Mouse (Mus musculus): ENCODE data around the gene Gm26897.
A peak's percentile ranks its signal among the peaks of the same experiment; 100 is the strongest.

Gm26897 gene

DNA sequence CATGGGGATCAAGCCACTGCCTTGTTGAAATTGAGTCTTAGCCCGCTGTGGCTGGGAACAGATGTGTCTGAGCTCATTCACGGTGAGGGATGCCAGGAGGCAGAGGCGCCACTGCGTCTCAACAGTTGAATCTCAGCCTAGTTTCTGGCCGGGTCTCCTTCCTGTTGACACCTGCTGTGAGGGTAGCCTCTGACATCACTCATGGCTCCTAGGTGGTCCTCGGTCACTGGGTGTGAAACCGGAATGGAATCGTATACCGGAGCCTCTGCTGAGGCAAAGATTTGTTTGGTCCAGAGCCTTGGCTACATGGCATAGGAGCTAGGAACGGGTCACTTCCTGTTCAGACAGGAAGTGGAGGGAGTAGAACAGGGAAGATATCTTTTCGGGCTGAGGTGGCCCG, at the start of gene Gm26897:
Gene Gm26897 (plus strand): TSS at position 74 of the 400 bp plus-strand sequence.
- no peak for DNase-seq (ENCODE audit: extremely low read depth, insufficient read length, low spot score)

DNA sequence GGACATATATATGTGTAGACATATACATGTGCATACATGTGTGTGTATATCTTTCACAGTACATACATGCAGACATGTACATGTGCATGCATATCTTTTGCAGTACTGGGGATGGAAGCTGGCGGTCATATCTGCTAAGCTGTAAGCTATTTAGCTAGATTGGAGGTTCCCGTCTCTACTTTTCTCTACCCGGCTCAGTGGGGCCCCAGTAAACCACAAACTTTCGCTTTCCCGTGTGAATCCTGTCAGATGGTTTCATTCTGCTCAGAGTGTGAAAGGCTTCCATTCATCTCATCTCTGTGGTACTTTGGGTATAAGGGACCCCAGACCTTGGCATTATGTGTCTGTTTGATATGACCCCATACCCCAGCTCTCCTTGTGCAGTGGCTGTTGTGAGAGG, 46.4 kb upstream of the Gm26897 start:
- DNase-seq (ENCODE audit: extremely low read depth, insufficient read length, low spot score), result no peak

DNA sequence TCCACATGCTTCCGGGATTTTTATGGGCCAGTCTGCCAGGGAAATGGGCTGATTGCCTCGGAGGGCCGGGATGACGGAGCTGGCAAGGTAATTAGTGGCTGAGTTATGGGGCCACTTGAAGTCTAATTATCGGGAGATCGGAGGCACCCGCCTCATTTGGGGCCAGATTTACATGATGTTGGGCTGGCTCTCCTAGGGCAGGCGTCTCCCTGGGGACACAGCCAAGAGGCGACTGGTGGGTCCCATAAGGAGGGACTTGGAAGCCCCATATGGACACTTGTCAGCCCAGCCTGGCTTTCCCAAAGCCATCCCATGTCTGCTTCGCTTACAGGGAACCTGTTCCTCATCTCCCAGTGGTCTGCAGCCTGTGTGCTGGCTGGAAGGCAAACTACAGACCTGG, 45.1 kb upstream of the Gm26897 start:
- no peak for DNase-seq (ENCODE audit: extremely low read depth, insufficient read length, low spot score)

DNA sequence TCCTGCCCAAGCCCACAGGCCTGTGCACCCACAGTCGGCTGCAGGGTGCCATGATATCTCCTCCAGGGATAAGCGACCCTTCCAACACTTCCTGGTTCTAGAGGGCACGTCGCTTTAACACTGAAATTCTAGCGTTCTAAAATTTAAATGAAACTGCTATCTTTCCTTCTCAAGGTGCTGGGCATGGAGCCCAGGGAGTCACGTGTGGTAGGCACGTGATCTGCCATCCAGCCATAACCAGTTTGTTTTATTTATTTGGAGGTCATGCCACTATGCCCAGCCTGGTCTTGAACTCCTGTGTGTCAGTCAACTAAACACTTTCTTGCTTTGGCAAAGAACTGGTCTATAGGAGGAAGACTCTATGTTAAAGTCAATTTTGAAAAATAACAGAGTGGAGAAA, 35.7 kb upstream of the Gm26897 start:
- no peak for DNase-seq (ENCODE audit: extremely low read depth, insufficient read length, low spot score)

DNA sequence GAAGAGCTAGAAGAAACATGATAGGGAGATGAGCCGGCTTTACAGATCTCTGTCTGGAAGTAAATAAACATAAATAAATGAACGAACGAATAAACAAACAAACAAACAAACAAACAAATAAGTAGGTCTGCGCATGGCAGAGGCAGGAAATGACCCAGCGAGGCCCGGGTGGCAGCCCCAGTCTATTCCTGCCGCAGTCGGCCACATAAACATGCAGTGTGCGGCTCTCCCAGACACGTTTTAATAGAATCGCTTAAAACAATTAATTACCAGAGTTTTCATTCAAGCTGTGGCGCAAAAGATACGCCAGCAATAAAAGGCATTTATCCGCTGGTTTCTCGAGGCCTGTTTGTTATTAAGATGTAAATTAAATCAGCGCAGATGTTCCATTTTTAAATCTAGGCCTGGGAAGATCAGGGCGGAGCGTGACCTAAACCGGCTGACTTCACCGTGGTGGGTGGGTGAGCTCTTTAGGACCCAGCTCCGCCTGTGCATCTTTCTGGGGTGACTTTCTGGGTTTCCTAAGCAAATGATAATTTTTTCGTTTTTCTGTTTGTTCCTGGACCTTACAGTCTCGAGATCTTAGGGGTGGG, 33.9 kb upstream of the Gm26897 start:
- no peak for DNase-seq (ENCODE audit: extremely low read depth, insufficient read length, low spot score)

DNA sequence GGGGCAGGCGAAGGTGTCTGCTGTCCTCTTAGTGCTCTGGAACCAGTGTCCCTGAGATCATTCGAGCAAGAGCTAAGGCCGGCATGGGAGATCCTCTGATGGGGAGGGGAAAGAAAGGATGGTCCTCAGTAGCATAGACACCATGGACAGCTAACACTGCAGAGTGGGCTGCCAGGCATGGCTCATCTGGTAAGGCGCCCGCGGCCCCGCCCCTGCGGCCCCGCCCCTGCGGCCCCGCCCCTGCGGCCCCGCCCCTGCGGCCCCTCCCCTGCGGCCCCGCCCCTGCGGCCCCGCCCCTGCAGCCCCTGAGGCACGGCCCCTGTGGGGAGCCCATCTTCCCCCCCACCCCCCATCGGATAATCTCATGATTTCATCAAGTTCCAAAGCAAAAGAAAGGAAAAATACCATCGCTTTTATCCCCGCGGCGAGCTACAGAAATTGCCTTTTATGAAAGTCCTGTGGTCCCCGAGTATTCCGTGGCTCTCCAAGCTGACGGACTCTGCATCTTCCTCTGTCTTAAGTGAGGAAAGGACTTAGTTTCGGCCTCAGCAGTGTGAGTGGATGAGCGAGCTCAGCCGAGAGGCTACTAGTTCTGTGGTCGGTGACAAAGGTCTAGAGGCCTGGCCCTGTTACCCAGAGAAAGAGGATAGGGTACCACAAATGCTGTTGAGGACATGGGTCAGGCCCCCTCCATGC, 31.9 kb upstream of the Gm26897 start:
- no peak for DNase-seq (ENCODE audit: extremely low read depth, insufficient read length, low spot score)

DNA sequence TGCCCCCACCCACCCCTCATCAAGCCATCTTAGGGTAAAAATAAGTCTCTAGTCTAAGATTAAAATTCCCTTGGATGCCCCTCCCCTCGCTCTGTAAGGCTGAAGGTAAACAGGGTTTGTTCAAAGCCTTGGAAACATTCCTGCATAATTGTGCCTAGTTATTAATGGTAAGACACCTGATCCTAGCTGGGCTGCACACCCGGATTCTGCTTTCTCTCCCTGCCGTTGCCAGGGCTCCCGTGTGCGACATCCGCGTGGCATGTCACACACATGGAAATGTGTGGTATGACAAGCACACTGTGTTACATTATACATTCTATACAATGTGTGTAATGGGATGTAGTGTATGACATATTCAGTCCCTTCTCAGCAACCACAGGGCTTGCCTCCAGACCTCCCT, 30.1 kb upstream of the Gm26897 start:
- no peak for DNase-seq (ENCODE audit: extremely low read depth, insufficient read length, low spot score)

DNA sequence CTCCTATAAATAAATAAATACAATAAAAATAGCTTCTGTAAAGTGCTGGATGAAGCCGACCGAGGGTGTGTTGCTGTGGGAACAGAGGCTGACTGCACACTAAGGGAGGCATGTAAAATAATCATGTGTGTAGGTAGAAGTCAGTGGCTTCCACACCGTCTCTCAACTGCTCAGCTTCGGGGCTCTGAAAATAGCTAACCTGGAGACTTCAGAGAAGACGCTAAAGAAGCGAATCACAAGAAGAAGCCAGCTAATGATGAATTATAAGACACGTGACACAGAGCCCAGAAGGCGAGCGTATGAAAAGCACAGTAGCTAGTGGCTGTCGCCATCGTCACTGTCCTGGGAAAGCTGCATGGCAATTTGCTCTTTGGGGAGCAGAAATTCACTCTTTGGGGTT, 29.4 kb upstream of the Gm26897 start:
- no peak for DNase-seq (ENCODE audit: extremely low read depth, insufficient read length, low spot score)

DNA sequence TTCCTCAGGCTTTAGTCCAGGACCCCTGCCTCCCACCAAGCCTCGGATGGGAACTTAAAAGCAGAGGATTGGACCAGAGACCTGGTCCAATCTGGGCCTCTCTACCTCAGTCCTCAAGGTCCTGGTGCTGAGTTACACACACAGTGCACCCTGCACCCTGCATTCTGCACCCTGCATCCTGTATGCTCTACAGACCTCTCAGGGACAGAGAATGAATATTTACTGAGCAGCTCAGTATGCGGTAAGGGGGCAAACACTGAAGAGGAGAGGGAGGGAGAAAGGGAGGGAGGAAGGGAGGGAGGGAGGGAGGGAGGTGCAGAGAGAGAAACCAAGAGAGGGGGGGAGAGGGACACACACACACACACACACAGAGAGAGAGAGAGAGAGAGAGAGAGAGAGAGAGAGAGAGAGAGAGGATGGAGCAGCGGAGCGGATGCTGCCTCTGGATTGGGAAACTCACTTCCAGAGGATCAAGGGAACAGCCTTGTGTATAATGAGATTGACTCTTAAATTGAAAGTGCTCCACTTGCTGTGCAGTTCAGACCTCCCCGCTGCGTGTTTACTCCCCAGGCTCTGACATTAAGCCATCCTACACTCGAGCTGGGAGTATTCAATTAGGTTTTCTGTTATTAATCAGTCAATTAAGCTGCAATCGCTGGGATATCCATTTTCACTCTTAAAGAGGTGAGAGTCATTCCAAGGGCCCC, 24.4 kb upstream of the Gm26897 start:
- DNase-seq (ENCODE audit: extremely low read depth, insufficient read length, low spot score), result no peak

DNA sequence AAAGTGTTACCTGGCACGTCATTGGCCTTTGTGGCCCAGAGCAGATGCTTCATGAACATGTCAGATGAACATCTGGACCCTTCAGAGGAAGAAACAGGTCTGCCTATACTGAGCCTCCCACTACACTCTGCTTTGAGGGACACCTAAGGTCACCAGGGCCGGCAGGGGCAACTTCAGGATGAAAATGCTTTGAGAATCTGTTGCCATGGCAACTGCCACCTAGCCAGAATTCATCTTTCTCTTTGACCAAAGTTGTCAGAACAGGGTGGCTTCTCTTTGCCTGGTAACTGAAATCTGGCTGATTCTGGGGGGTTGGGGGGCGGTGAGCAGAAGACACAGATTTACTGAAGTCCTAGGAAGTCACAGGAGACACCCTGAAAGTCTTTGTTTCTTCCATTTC, 14.7 kb upstream of the Gm26897 start:
- no peak for DNase-seq (ENCODE audit: extremely low read depth, insufficient read length, low spot score)

DNA sequence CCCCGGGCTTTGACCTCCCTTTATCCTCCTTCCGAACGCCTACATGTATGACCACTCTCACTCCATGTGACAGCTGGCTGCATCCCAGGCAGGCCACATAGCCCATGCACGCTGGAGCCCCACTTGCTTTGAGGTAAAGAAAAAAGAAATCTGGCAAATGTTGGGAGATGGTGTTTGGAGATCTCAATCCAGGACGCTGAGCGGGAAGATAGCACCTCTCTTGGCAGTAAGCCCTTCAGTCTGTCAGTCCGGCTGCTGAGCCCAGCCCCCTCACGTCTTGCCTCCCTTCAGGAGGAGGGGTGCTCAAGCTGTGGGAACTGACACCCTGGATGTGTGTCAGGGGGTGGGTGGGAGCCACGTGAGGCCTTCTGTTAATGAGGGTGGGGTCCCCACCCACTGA, 13.0 kb upstream of the Gm26897 start:
- DNase-seq (ENCODE audit: extremely low read depth, insufficient read length, low spot score), result no peak

DNA sequence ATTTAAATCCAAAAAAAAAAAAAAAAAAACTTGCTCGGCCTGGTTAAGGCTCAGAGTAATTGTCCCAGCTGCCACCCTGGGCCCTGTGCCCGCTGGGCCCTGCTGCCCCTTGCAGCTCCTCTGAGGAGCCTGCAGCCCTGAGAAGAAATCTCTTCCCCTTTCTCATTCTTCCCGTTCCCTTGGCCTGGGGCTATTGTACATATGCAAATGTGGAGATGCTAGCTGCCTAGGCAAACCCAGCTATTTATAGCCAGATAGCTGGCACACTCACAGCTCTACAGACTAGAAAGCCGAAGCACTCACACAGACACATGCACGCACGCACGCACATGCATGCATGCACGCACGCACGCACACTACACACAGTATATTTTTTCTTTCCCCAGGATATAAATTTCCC, 9.0 kb upstream of the Gm26897 start:
- peak; percentile 14 for DNase-seq (ENCODE audit: extremely low read depth, insufficient read length, low spot score)

DNA sequence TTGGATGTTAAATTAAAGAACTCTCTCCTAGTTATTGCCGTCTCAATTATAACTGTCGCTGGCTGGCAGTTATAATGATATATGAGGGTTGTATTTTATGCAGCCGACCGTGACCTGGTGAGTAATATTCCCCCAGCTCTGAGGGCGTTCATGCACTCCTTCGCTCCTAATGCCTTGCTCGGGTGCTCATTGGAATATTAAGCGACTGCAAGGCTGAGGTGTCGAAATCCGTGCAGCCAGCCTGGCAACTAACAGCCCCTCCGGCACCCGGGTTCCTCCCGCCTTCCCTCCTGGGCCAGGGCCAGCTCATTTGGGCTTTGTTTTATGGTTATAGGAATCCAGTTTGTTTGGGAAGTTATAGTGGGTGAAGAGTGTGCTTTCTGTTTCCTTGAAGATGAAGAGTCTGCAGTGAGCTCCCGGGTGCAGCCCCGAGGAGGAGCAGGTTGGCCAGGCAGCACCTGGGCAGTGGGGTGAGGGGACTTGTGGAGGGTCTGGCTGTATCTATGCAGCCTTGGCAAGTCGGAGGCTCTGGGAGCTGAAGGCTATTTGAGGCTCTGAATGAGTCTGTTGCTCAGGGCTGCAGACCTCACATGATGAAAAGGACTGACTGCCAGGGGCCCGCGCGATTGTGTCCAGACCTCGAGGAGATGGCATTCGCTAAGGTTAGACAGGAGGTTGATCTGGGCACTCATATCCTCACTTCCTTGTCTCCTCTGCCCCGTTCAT, 8.4 kb upstream of the Gm26897 start:
- peak; percentile 52 for DNase-seq (ENCODE audit: extremely low read depth, insufficient read length, low spot score)

DNA sequence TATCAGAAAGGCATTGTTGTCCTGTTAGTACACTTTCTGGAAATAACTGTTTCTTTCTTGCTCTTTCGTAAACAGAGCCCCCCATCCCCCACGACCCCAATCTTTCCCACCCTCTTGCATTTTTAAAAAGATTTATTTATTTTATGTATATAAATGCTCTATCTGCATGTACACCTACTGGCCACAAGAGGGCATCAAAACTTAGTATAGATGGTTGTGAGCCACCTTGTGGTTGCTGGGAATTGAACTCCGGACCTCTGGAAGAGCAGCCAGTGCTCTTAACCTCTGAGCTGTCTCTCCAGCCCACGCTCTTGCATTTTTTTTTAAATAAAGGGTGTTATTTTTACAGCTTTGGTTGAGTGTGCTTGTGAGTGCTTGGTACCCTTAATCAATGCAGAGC, 5.3 kb upstream of the Gm26897 start:
- no peak for DNase-seq (ENCODE audit: extremely low read depth, insufficient read length, low spot score)

DNA sequence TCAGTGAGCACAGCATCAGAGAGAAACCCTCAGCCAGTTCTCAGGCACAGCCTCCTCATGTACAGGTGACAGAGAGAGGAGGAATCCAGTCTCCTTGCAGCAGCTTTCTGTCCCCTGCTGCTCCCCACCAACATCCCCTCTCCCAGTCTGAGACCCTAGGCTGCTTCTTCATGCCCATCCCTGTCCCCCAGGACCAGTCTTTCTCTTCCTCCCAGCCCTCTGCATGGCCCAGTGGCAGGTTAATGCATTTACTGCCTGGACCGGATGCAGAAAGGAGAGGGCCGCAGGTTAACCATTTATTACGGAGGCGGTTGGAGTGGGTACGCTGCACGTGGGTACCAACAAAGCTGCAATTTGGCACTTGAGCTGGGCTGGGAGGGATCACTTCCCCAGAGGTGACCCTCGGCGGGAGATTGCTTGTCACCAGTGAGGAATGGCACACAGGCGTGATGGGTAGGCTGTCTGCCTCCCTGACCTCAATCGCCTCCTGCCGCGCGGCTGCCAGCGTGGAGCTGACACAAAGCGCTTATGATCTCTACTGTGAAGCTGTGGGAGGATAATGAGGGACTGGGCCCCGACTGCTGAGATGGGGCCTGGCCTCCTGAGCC, 3.1 kb upstream of the Gm26897 start:
- DNase-seq (ENCODE audit: extremely low read depth, insufficient read length, low spot score), result no peak

DNA sequence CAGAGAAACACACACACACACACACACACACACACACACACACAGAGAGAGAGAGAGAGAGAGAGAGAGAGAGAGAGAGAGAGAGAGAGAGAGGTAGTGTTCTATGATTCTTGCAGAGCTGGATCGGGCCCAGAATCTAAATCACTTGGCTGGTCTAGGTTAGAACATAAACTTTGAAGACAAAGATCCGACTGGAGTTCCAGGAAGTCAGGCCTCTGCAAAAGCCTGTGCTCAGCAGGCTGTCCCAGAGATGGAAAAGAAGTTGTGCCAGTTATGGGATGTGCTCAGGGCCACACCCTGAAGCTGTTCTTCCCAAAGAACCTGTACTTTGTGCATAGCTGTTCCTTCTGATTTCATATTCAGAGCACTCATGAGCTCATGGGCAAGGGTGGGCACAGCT, 1.5 kb upstream of the Gm26897 start:
- DNase-seq (ENCODE audit: extremely low read depth, insufficient read length, low spot score), result no peak

DNA sequence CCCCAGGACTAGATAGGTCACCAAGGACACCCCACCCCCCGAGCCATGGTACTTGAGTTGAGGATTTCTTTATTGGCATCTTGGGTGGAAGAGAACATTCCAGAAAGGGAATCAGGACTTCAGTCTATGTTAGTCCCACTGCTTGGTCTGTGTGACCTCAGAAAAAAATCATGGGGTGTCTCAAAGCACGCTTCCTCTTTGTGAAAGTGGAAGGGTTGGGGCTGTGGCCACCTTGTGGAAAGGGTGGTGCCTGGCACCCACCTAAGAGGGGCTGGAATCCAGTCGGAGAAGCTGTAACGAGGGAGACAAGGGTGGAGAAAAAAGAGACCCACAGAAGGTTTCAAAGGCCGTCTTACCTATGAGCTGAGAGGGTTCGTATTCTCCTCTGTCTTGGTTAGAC, 5.8 kb downstream of the Gm26897 start:
- no peak for DNase-seq (ENCODE audit: extremely low read depth, insufficient read length, low spot score)

DNA sequence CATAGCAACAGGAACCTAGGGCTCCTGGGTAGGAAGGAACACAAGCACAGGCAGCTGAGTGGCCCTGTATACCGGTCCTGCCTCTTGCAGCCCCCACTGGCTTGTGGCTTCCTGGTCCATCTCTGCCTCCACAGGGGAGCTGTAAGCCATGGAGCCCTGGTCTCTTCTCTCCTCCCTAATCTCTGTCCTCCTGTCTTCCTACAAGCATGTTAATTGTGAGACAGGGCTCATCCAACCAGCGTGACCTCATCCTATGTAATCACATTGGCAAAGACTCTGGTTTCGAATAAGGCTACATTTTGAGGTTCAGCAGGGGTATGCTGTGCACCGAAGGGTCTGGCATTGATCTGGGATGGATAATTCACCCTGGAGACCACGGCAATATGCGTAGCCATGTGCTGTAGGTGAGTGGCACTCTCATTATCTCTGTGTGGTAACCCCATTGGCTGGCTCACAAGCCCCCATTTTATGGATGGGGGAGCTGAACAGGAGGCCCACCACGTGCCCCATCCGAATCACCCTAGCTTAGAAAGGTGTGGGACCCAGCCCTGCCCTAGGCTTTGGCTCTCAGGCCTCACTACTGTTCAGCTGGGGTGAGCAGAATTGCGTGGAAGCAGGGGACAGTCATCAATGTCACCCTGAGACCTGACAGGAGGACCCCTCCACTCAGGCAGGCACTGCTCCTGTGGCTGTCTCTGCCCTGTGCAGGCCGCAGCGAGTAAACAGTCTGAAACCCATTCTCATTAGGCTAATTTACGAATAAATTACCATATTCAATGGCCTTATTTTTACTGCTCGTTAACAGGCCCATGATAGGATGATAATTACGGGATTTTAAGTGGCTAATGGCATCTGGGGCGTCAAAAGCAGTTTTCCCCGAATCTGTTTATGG, 6.9 kb downstream of the Gm26897 start:
- no peak for DNase-seq (ENCODE audit: extremely low read depth, insufficient read length, low spot score)

DNA sequence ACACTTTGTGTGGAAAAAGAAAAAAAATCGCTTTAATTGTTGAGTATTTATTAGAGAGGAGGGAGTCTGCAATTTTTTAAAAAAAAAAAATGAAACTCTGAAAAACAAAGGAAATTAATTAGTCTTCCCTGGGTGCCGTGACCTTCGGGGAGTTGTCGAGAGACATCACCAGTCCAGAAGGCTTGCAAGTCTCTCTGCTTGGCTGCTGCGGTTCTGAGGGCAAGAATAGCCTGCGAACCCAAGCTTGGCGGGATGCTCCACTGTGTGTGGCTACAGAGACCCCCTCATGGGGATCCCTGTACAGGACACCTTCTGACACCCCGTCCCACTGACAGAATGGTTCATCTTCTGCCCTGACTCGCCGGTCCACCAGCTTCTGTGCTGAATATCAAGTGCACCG, 7.6 kb downstream of the Gm26897 start:
- no peak for DNase-seq (ENCODE audit: extremely low read depth, insufficient read length, low spot score)

DNA sequence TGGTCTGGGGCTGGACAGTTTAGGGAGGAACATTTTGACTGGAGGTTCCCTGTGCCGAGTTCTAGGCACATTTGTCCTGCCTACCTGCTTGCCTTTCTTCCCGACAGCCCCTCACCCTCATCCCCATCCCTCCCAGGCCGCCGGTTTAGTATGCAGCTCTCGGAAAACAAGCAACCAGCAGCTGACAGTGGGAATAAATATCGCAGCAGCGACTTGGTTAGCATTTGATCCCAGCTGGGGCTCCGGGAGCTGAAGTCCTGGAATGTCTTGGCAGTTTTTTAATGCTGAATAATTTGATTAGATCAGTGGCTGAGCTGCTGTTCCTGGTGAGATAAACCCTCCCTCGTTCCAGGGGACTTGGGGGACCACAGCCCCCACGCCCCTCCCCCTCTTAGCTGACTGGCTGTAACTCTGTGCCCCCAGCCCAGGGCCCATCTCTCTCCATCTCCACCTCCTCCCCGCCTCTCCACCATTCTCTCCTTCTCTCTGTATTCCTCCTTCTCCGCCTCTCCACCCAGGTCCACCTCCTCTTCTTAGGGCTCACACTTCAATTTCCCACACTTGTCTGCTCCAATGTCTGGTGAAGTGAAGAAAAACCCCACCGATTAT, 8.7 kb downstream of the Gm26897 start:
- no peak for DNase-seq (ENCODE audit: extremely low read depth, insufficient read length, low spot score)
